Mouse (Mus musculus): ENCODE data around the gene Sim1. TPM values are rescaled to one million over a fixed set of nuclear protein-coding genes. Genes with fewer than 3 reads are reported as not detected.
A peak's percentile ranks its signal among the peaks of the same experiment; 100 is the strongest.

Sim1 gene
- polyA plus RNA-seq, 1 experiment from 2014 or later: 4.8 TPM

DNA sequence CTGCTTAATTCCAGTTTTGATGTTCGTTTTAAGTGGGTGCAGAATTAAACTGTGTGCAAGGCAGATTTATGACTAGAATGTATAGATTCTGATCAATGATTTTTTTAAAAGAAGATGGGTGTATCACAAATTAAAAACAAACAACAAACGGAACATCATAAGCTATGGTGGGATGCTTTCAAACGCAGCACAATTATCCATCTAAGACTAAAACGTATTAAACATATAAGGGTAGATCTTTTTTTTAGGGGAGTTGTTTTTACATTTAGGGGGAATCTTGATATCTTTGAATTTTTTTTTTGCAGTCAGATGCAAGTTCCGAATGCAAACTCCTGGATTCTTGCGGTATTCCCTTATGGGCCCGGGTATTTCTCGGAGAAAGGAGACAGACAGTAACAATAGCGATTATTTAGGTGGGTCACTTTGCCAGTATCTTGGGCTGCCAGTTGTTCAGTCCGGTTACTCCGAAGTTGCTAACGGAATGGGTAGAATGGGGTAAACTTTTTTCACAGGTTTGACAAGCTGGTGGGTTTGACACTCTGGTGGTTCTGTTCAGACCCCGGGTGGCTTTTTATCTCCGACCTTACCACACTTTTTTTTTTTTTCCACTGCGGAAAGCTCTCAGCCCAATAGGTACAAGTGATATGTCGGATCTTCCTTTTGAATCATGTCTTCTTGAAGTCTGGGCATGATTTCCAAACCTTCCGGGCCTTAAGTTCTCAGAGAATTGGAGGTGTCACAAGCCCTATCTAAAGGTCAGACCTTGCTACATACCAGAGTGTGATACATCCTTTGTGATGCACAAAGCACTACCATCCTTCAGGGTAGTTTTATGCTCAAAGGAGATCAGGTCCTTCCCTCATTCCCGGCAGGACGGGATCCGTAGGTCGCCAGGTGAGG is 5.5 kb downstream of the Sim1 start:
- H3K4me1 ChIP-seq (replicated peaks; ENCODE audit: control insufficient read depth, insufficient read depth, low read length): peaks cover 19% of the 10 kb centered on the region
- H3K27ac ChIP-seq (ENCODE audit: low read depth, low read length): no peak overlapping the region
- no peaks in the 10 kb centered on the region for H3K36me3 ChIP-seq (ENCODE audit: control insufficient read depth, insufficient read depth, low read length)
- peak overlapping the region; percentile 36 for H3K4me2 ChIP-seq (ENCODE audit: low read depth, low read length, severe bottlenecking)
- no peaks in the 10 kb centered on the region for H3K9me3 ChIP-seq (ENCODE audit: control insufficient read depth, low read length)
- ATAC-seq (replicated peaks; ENCODE audit: low FRiP score) (no peak), DNase-seq (ENCODE audit: low spot score) (no peak)
- WGBS: under 1% methylated on average over 21 of the region's 21 CpGs
- peaks cover 69% of the 10 kb centered on the region for H3K27me3 ChIP-seq (ENCODE audit: control insufficient read depth, insufficient read depth, low read length)
- no peak overlapping the region; the same call in 1 of the 2 replicates for H3K9ac ChIP-seq (ENCODE audit: low read length)
- H3K4me3 ChIP-seq (ENCODE audit: low read depth, low read length): peak overlapping the region; percentile 20; the same call in 1 of the 2 replicates

- Histone ChIP-seq H3K9ac (ENCODE audit: low read length) (peak overlapping the region; percentile 33), H3K36me3 (ENCODE audit: control insufficient read depth, insufficient read depth, low read length) (no peaks in the 10 kb centered on the region), H3K9me3 (ENCODE audit: control insufficient read depth, low read length) (no peaks in the 10 kb centered on the region), H3K4me3 (ENCODE audit: low read depth, low read length) (peak overlapping the region; percentile 20), H3K27ac (ENCODE audit: low read depth, low read length) (no peak overlapping the region), H3K27me3 (ENCODE audit: control insufficient read depth, insufficient read depth, low read length) (peaks cover 74% of the 10 kb centered on the region), H3K4me2 (ENCODE audit: low read depth, low read length, severe bottlenecking) (peak overlapping the region; percentile 36), H3K4me1 (replicated peaks; ENCODE audit: control insufficient read depth, insufficient read depth, low read length) (peaks cover 18% of the 10 kb centered on the region)
- under 1% methylated on average over 42 of the region's 42 CpGs for WGBS
- DNase-seq (ENCODE audit: low spot score): peak; percentile 68
- ATAC-seq (replicated peaks; ENCODE audit: low FRiP score): 0 out of 2 replicates have a peak, but pooled peaks have one; percentile 4
Measured at GRCm38 (mm10) chr10:50900746-50901600, 6.4 kb downstream of the Sim1 start.

- H3K27ac ChIP-seq (ENCODE audit: low read depth, low read length): no peak overlapping the region
- ATAC-seq (replicated peaks; ENCODE audit: low FRiP score) (no peak), DNase-seq (ENCODE audit: low spot score) (peak; percentile 56)
- no peaks in the 10 kb centered on the region for H3K9me3 ChIP-seq (ENCODE audit: control insufficient read depth, low read length)
- no peak overlapping the region for H3K4me3 ChIP-seq (ENCODE audit: low read depth, low read length)
- H3K4me1 ChIP-seq (replicated peaks; ENCODE audit: control insufficient read depth, insufficient read depth, low read length): peaks cover 18% of the 10 kb centered on the region
- peak overlapping the region; percentile 36; the same call in 1 of the 2 replicates for H3K4me2 ChIP-seq (ENCODE audit: low read depth, low read length, severe bottlenecking)
- under 1% methylated on average over 19 of the region's 19 CpGs for WGBS
- no peaks in the 10 kb centered on the region for H3K36me3 ChIP-seq (ENCODE audit: control insufficient read depth, insufficient read depth, low read length)
- H3K9ac ChIP-seq (ENCODE audit: low read length): no peak overlapping the region
- H3K27me3 ChIP-seq (ENCODE audit: control insufficient read depth, insufficient read depth, low read length): peaks cover 77% of the 10 kb centered on the region
Measured at GRCm38 (mm10) chr10:50901601-50902475, 7.3 kb downstream of the Sim1 start.

DNA sequence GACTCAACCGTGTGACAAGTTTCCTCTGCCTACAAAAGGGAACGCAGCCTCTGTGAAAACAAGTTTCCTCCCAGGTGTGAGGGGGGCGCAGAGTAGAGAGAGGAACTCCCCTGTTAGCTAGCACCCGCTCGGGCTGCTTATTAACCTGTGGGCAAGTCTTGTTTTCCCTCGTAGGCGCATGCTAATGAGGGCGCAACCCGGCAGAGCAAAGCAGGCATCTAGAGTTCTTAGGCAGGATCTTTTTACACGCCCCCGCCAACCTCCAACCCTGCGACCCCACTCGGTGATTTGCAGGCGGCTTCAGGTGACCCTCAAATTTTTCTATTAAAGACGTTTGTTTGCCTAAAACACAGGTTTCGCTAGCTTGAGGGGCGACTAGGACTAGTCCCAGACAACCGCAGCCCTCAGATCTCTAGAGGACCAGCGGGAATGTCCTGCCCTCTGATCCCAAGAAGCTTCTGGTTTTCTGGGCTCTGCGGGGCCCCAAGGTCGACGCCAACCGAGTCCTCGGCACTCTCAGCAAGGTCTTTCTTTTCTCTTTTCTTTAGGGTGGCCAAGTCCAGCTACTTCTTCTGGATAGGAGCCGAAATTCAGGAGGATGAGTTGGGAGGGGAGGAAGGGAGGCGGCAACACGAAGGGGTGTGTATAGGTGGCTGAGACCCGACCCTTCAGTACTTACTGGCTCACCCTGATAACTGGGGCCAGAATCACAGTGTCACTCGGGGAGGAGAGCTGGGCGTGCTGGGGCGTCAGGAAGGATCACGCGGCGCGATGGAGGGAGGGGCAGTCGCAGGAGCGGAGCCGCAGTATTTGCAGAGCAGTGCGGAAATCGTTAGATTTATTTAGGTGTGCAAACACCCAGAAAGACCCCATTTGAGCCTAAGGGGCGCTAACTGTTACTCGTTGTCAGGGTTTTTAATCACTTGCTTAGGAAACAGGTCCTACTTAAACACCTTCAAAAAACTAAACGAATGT is 8.5 kb downstream of the Sim1 start:
- Histone ChIP-seq H3K27ac (ENCODE audit: low read depth, low read length) (no peak overlapping the region), H3K36me3 (ENCODE audit: control insufficient read depth, insufficient read depth, low read length) (no peaks in the 10 kb centered on the region), H3K4me3 (ENCODE audit: low read depth, low read length) (peak overlapping the region; percentile 16; the same call in 1 of the 2 replicates), H3K4me1 (replicated peaks; ENCODE audit: control insufficient read depth, insufficient read depth, low read length) (peaks cover 18% of the 10 kb centered on the region), H3K9ac (ENCODE audit: low read length) (no peak overlapping the region), H3K4me2 (ENCODE audit: low read depth, low read length, severe bottlenecking) (peak overlapping the region; percentile 36; the same call in 1 of the 2 replicates), H3K9me3 (ENCODE audit: control insufficient read depth, low read length) (no peaks in the 10 kb centered on the region), H3K27me3 (ENCODE audit: control insufficient read depth, insufficient read depth, low read length) (peaks cover 81% of the 10 kb centered on the region)
- under 1% methylated on average over 43 of the region's 43 CpGs for WGBS
- ATAC-seq (replicated peaks; ENCODE audit: low FRiP score) (peak; percentile 42), DNase-seq (ENCODE audit: low spot score) (peak; percentile 69)

- peaks cover 18% of the 10 kb centered on the region for H3K4me1 ChIP-seq (replicated peaks; ENCODE audit: control insufficient read depth, insufficient read depth, low read length)
- WGBS: 2% methylated on average over 26 of the region's 26 CpGs
Measured at GRCm38 (mm10) chr10:50903846-50904763, 9.6 kb downstream of the Sim1 start.

GRCm38 (mm10) chr10:50904764-50905701 is 10.5 kb downstream of the Sim1 start:
- ATAC-seq (replicated peaks; ENCODE audit: low FRiP score) (no peak), DNase-seq (ENCODE audit: low spot score) (peak; percentile 54)
- no peaks in the 10 kb centered on the region for H3K36me3 ChIP-seq (ENCODE audit: control insufficient read depth, insufficient read depth, low read length)
- H3K27ac ChIP-seq (ENCODE audit: low read depth, low read length): no peak overlapping the region
- H3K27me3 ChIP-seq (ENCODE audit: control insufficient read depth, insufficient read depth, low read length): peaks cover 94% of the 10 kb centered on the region
- no peaks in the 10 kb centered on the region for H3K9me3 ChIP-seq (ENCODE audit: control insufficient read depth, low read length)
- H3K4me3 ChIP-seq (ENCODE audit: low read depth, low read length): no peak overlapping the region
- WGBS: 1% methylated on average over 29 of the region's 29 CpGs
- H3K4me2 ChIP-seq (ENCODE audit: low read depth, low read length, severe bottlenecking): no peak overlapping the region
- peaks cover 18% of the 10 kb centered on the region for H3K4me1 ChIP-seq (replicated peaks; ENCODE audit: control insufficient read depth, insufficient read depth, low read length)
- H3K9ac ChIP-seq (ENCODE audit: low read length): no peak overlapping the region

More at GRCm38 (mm10) chr10:50903846-50904763, 9.6 kb downstream of the Sim1 start:
- no peaks in the 10 kb centered on the region for H3K9me3 ChIP-seq (ENCODE audit: control insufficient read depth, low read length)
- H3K4me3 ChIP-seq (ENCODE audit: low read depth, low read length): no peak overlapping the region
- no peaks in the 10 kb centered on the region for H3K36me3 ChIP-seq (ENCODE audit: control insufficient read depth, insufficient read depth, low read length)
- no peak overlapping the region for H3K9ac ChIP-seq (ENCODE audit: low read length)
- DNase-seq (ENCODE audit: low spot score) (peak; percentile 64), ATAC-seq (replicated peaks; ENCODE audit: low FRiP score) (no peak)
- H3K27ac ChIP-seq (ENCODE audit: low read depth, low read length): no peak overlapping the region
- peaks cover 85% of the 10 kb centered on the region for H3K27me3 ChIP-seq (ENCODE audit: control insufficient read depth, insufficient read depth, low read length)
- H3K4me2 ChIP-seq (ENCODE audit: low read depth, low read length, severe bottlenecking): no peak overlapping the region

Data from forebrain, embryonic 11.5 days (tissue).